Mouse (Mus musculus) midbrain, embryonic 13.5 days (tissue): ENCODE results near the gene Nell2. TPM values are rescaled to one million over a fixed set of nuclear protein-coding genes. Genes with fewer than 3 reads are reported as not detected.
A peak's percentile ranks its signal among the peaks of the same experiment; 100 is the strongest.
"Not testable (repeated sequence)": the region's sequence is repeated elsewhere in the genome, so short reads cannot be mapped to it uniquely, and the experiment has no call there.

ENCODE experiments used
- ATAC-seq: fragments of 200-750 bp; cut with Nextera tagmentation; 2 replicates; pipeline ENCODE4 v1.8.0; 2017; ENCODE audit warnings: mild to moderate bottlenecking, moderate TSS enrichment, moderate library complexity
- H3K27ac ChIP-seq: fragments of 300-500 bp; sonication (generic); 2 replicates; pipeline ENCODE4 v1.5.1; 2015; ENCODE audit warnings: inconsistent platforms, mild to moderate bottlenecking, moderate library complexity
- H3K27me3 ChIP-seq: fragments of 300-500 bp; sonication (generic); 2 replicates; pipeline ENCODE4 v1.6.1; 2015; ENCODE audit warnings: mild to moderate bottlenecking, inconsistent platforms
- H3K36me3 ChIP-seq: fragments of 300-500 bp; sonication (generic); 2 replicates; pipeline ENCODE4 v1.6.1; 2015; ENCODE audit warnings: mild to moderate bottlenecking, inconsistent platforms
- H3K4me1 ChIP-seq: fragments of 300-500 bp; sonication (generic); replicated peaks from 2 replicates; pipeline ENCODE4 v1.6.1; 2015; ENCODE audit warnings: inconsistent platforms
- H3K4me2 ChIP-seq: fragments of 300-500 bp; sonication (generic); replicated peaks from 2 replicates; pipeline ENCODE4 v1.6.1; 2015; ENCODE audit warnings: moderate library complexity, mild to moderate bottlenecking, inconsistent platforms
- H3K4me3 ChIP-seq: fragments of 300-500 bp; sonication (generic); replicated peaks from 2 replicates; pipeline ENCODE4 v1.5.1; 2015; ENCODE audit warnings: mild to moderate bottlenecking, inconsistent platforms
- H3K9ac ChIP-seq: fragments of 300-500 bp; sonication (generic); replicated peaks from 2 replicates; pipeline ENCODE4 v1.6.1; 2015; ENCODE audit warnings: mild to moderate bottlenecking, inconsistent platforms
- H3K9me3 ChIP-seq: fragments of 300-500 bp; sonication (generic); 2 replicates; pipeline ENCODE4 v1.6.1; 2016; ENCODE audit warnings: mild to moderate bottlenecking, inconsistent platforms
- WGBS: fragments of 180-500 bp; shearing (Covaris S2); methylation state at CpG from one replicate; pipeline ENCODE4 v1.1.7; 2015; 5-methylcytosine and 5-hydroxymethylcytosine counted together
- polyA plus RNA-seq: library from polyadenylated mRNA; unstranded; fragments of >200 nt; fragmentation: Nextera tagmentation; extraction: Ambion mirVana; gene quantifications from 2 replicates; pipeline ENCODE4 v1.2.1, GENCODE M21; 2015

Nell2 gene
- polyA plus RNA-seq, 1 experiment from 2014 or later, result 153 TPM

- Histone ChIP-seq H3K9ac (no peak overlapping the region), H3K9me3 (no peaks in the 10 kb centered on the region), H3K4me1 (no peaks in the 10 kb centered on the region), H3K27me3 (no peaks in the 10 kb centered on the region), H3K4me2 (no peak overlapping the region), H3K4me3 (no peak overlapping the region), H3K27ac (no peak overlapping the region), H3K36me3 (no peaks in the 10 kb centered on the region)
- ATAC-seq, result no peak
- WGBS, result 94% methylated on average over 3 of the region's 3 CpGs
Observed at GRCm38 (mm10) chr15:95273236-95273635, 255.1 kb downstream of the Nell2 start.

DNA sequence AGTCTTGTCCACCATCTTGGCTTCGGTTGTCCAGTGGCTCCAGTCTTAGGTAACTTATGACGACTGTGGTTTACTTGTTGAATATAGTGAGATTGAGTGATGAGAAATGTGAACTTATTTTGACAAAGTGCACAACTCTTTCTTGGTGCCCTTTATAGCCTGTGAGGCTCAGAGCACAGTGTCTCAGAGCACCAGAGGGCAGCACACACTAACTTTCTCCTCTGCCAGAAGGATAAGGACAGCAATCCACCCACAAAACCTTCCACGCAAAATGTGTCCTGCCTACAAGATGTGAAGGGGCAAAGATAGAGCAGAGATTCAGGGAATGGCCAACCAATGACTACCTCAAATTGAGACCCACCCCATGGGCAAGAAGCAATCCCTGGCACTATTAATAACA, 256.2 kb downstream of the Nell2 start:
- H3K27ac ChIP-seq, result no peak overlapping the region
- no peaks in the 10 kb centered on the region for H3K27me3 ChIP-seq
- no peak overlapping the region for H3K9ac ChIP-seq
- H3K4me1 ChIP-seq, result no peaks in the 10 kb centered on the region
- H3K4me2 ChIP-seq, result no peak overlapping the region
- no peak overlapping the region for H3K4me3 ChIP-seq
- H3K9me3 ChIP-seq, result no peaks in the 10 kb centered on the region
- no peak for ATAC-seq
- WGBS, result 90% methylated on average over 3 of the region's 3 CpGs
- H3K36me3 ChIP-seq, result no peaks in the 10 kb centered on the region

DNA sequence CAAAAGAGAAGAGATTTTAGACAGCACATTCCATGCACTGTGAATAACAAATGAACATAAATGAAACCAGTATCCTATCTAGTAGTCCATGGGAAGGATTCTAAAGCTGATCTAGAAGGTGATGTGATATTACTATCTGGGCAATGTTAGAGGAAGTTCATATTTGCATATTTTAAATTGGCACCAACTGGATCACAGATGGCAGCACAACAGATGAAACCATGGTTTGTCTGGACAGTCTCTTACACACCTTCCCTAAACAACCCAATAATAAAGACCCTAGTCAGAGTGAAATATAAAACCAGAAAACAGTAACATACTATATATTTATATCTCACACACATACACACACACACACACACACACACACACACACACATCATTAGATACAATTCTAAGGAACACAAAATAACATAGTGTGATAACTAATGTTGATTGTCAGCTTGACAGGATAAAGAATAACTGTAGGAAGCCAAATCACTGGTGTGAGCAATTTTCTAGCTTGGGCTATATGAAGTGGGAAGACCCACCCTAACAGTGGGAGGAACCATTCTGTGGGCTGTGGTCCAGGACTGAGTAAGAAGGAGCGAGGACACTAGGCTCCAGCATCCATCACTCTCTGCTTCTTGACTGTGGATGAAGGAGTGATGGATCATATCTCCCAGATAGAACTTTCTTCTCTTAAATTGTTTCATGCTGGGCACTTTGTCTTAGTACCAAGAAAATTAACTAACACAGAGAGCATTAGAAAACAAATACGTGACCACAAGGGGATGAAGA, 268.5 kb downstream of the Nell2 start:
- WGBS, result 94% methylated on average over 2 of the region's 2 CpGs
- no peak overlapping the region for H3K9ac ChIP-seq
- no peak for ATAC-seq

GRCm38 (mm10) chr15:95257131-95257530, 271.2 kb downstream of the Nell2 start:
- H3K4me2 ChIP-seq, result no peak overlapping the region
- no peaks in the 10 kb centered on the region for H3K9me3 ChIP-seq
- no peak for ATAC-seq
- H3K27ac ChIP-seq, result no peak overlapping the region
- H3K4me3 ChIP-seq, result no peak overlapping the region
- no peaks in the 10 kb centered on the region for H3K36me3 ChIP-seq
- no peaks in the 10 kb centered on the region for H3K27me3 ChIP-seq
- no peaks in the 10 kb centered on the region; the same call in 1 of the 2 replicates for H3K4me1 ChIP-seq
- H3K9ac ChIP-seq, result no peak overlapping the region
- 83% methylated on average over 9 of the region's 9 CpGs for WGBS

More for the DNA sequence above, 268.5 kb downstream of the Nell2 start:
- Histone ChIP-seq H3K9me3 (no peaks in the 10 kb centered on the region), H3K4me1 (no peaks in the 10 kb centered on the region), H3K27me3 (no peaks in the 10 kb centered on the region), H3K27ac (no peak overlapping the region), H3K36me3 (no peaks in the 10 kb centered on the region), H3K4me2 (no peak overlapping the region), H3K4me3 (no peak overlapping the region)

DNA sequence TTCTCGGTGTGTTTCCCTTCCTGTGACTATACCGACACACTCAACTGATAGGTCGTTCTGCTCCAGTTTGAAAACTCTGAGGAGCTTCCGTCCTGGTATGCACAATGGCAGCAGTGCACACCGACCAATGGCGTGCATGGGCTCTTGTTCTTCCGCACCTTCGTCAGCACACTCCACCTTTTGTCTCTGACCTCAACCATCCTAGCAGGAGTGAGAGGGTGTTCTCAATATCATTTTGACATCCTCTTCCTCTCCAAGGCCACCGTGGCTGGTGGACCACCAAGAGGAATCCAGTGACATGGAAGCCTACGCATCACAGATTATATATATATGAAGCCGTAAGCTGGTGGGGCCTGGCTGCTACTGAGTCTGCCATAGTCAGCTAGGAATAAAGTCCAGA, 282.8 kb downstream of the Nell2 start:
- H3K9me3 ChIP-seq, result no peaks in the 10 kb centered on the region
- H3K4me3 ChIP-seq, result no peak overlapping the region
- H3K27ac ChIP-seq, result no peak overlapping the region
- WGBS, result 94% methylated on average over 11 of the region's 11 CpGs
- H3K4me2 ChIP-seq, result no peak overlapping the region
- H3K9ac ChIP-seq, result no peak overlapping the region
- H3K27me3 ChIP-seq, result no peaks in the 10 kb centered on the region
- H3K4me1 ChIP-seq, result peaks cover 14% of the 10 kb centered on the region
- H3K36me3 ChIP-seq, result peaks cover 10% of the 10 kb centered on the region
- no peak for ATAC-seq

- ATAC-seq, result no peak
- H3K36me3 ChIP-seq, result peaks cover 20% of the 10 kb centered on the region
- H3K27ac ChIP-seq, result no peak overlapping the region
- no peak overlapping the region for H3K4me3 ChIP-seq
- peaks cover 14% of the 10 kb centered on the region for H3K4me1 ChIP-seq
- H3K9me3 ChIP-seq, result no peaks in the 10 kb centered on the region
- H3K4me2 ChIP-seq, result no peak overlapping the region
- H3K9ac ChIP-seq, result no peak overlapping the region
- no peaks in the 10 kb centered on the region for H3K27me3 ChIP-seq
- WGBS, result 60% methylated on average over 8 of the region's 8 CpGs
Observed at GRCm38 (mm10) chr15:95243876-95244275, 284.5 kb downstream of the Nell2 start.

- Histone ChIP-seq H3K4me2 (no peak overlapping the region), H3K36me3 (peaks cover 21% of the 10 kb centered on the region), H3K27ac (no peak overlapping the region), H3K4me1 (peaks cover 14% of the 10 kb centered on the region), H3K27me3 (no peaks in the 10 kb centered on the region), H3K9me3 (no peaks in the 10 kb centered on the region), H3K9ac (no peak overlapping the region), H3K4me3 (no peak overlapping the region)
- 79% methylated on average over 3 of the region's 3 CpGs for WGBS
- peak; percentile 20; the same call in 1 of the 2 replicates for ATAC-seq
Observed at GRCm38 (mm10) chr15:95241161-95241560, 287.2 kb downstream of the Nell2 start.

GRCm38 (mm10) chr15:95237021-95237420, 291.3 kb downstream of the Nell2 start:
- not testable (repeated sequence) for H3K4me2 ChIP-seq, H3K27ac ChIP-seq, H3K4me1 ChIP-seq, H3K9ac ChIP-seq, ATAC-seq, H3K4me3 ChIP-seq, H3K9me3 ChIP-seq, H3K27me3 ChIP-seq
- WGBS, result 94% methylated on average over 2 of the region's 2 CpGs
- H3K36me3 ChIP-seq, result peaks cover 21% of the 10 kb centered on the region

DNA sequence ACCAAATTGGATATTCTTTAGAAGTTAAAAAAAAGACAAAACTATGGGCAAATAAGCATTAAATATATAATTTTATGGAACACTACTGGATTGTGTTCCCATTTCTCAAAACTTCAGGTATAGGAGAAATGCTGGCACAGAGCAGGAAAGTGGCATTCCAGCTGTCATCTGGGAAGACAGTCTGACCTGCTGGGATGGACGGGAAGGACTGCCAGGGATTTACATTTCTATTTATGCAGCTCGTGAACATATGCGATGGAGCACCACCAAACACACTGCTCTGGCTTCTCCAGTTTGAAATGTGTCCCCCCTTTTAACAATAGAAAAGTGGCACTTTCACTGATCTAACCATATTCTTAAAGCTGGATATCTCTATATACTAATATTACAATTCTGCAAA, 291.9 kb downstream of the Nell2 start:
- Histone ChIP-seq H3K9ac (no peak overlapping the region), H3K4me2 (no peak overlapping the region), H3K36me3 (peaks cover 21% of the 10 kb centered on the region), H3K4me3 (no peak overlapping the region), H3K9me3 (no peaks in the 10 kb centered on the region), H3K27me3 (no peaks in the 10 kb centered on the region), H3K27ac (no peak overlapping the region), H3K4me1 (peaks cover 3% of the 10 kb centered on the region)
- WGBS, result 73% methylated on average over 3 of the region's 3 CpGs
- no peak for ATAC-seq

DNA sequence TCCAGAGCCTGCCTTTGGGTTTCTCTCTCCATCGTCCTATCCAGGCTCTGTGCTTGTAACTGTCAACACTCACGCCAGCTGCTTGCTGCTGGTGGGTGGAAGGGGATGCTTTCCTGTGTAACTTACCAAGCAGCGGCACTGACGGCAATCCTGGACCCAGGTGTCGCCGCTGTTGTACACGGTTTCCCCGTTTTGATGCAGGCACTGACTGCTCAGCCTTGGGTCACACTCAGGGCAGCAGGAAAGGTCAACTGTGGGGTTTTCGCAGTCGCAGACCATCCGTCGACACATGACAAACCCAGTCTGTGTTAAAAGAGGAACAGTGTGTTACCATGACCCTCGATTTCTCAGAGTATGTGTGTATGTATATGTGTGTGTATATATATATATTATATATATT, 297.2 kb downstream of the Nell2 start:
- H3K4me1 ChIP-seq, result no peaks in the 10 kb centered on the region
- WGBS, result 94% methylated on average over 13 of the region's 13 CpGs
- ATAC-seq, result no peak
- no peaks in the 10 kb centered on the region for H3K9me3 ChIP-seq
- no peak overlapping the region for H3K9ac ChIP-seq
- H3K27ac ChIP-seq, result no peak overlapping the region
- no peak overlapping the region for H3K4me2 ChIP-seq
- no peak overlapping the region for H3K4me3 ChIP-seq
- H3K27me3 ChIP-seq, result no peaks in the 10 kb centered on the region
- H3K36me3 ChIP-seq, result peaks cover 19% of the 10 kb centered on the region

GRCm38 (mm10) chr15:95216640-95217365, 311.6 kb downstream of the Nell2 start:
- Histone ChIP-seq H3K4me3 (no peak overlapping the region), H3K27ac (peak overlapping the region; percentile 55), H3K9me3 (no peaks in the 10 kb centered on the region), H3K4me1 (peaks cover 15% of the 10 kb centered on the region), H3K27me3 (no peaks in the 10 kb centered on the region), H3K4me2 (no peak overlapping the region), H3K9ac (no peak overlapping the region), H3K36me3 (peaks cover 11% of the 10 kb centered on the region; the same call in 1 of the 2 replicates)
- 64% methylated on average over 12 of the region's 12 CpGs for WGBS
- peak; percentile 72 for ATAC-seq

GRCm38 (mm10) chr15:95210551-95210950, 317.8 kb downstream of the Nell2 start:
- Histone ChIP-seq H3K9ac (no peak overlapping the region), H3K4me2 (no peak overlapping the region), H3K4me1 (no peaks in the 10 kb centered on the region), H3K27ac (no peak overlapping the region), H3K4me3 (no peak overlapping the region), H3K36me3 (no peaks in the 10 kb centered on the region), H3K9me3 (no peaks in the 10 kb centered on the region), H3K27me3 (no peaks in the 10 kb centered on the region)
- ATAC-seq, result no peak
- WGBS, result 83% methylated on average over 4 of the region's 4 CpGs
